Mouse (Mus musculus): ENCODE measurements around the gene Ssbp2. TPM values are rescaled to one million over a fixed set of nuclear protein-coding genes. Genes with fewer than 3 reads are reported as not detected.

Ssbp2 gene
- total RNA-seq (2021) = 100 to 1,000 TPM; 109 to 110 TPM
- long read RNA-seq, transcript Ssbp2-202 (16 exons, 1,633 nt) = minor isoform, 11 of 74 reads
- long read RNA-seq, transcript Ssbp2-201 (17 exons, 3,957 nt) = major isoform, 20 of 74 reads
- long read RNA-seq, partial matches to known transcripts = 6 of 74 reads
- long read RNA-seq, other reads (novel, unspliced or antisense) = 37 of 74 reads

DNA sequence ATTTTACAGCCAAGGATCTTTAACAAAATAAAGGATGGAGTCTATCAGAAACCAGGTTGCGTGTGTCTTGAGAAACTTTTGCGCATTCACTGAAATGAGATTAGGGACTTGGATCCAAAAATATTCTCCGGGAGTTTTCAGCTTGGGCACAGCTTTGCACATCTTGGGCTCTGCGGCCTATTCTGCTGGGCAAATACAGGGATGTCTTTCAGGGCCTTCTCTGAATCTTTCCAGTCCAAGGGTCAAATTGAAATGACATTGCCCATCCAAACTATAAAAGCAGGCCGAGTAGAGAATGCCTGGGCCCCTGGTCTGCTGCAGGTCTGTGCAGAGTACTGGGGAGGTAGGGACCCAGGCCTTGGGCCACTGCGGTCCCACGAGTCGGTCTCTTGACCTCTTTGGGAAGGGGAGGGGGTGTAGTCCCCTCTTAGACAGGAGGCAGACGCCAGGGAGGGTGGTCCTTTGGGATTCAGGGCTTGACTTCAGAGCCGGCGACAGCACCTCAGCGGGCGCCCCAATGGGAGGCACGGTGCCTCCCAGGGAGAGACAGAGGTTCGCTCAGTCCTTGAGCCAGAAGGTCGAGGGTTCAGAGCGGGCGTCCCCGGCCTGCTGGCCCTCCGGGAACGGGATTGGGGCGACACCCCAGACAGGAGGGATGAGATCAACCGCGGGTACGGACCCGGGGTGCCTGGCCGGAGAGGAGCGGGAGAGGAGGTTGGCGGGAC lies at the start of gene Ssbp2:
TSS of gene Ssbp2 (plus strand) at position 388 of the 725 bp plus-strand sequence.
- no peak for DNase-seq (ENCODE audit: low spot score in 2 of 2)

DNA sequence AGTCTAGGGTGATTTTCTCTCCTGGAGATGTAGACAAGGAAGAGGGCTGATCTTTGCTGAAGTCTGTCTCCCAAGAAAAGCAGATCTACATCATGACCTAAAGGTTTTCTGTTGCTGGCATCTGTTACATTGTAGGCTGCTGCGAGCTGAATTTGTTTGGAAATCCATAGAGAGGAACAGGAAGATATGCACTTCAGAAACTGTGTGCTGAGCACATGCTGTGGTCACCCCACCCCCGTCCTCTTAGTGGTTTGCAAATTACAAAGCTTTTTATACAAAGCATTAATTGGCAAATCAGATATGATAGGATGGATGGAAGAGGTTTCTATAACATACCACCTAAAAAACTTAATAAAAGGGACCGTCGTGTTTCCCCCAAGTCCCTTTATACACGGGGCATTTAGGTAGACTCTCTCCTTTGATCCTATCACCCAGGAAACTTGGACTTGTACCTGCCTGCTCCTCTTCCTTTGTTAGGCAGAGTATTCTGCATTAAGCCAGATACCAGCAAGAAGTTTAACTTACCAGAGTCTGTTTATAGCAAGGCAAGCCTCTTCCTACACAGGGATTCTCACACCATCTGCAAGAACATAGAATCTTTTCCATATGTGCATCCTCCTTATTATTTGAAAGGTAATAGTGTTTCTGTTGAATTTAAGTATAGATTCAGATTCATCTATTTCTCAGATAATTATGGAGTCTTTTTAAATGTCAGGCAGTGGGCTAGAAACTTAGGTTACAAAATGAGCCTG lies 46.2 kb upstream of the Ssbp2 start:
- no peak for DNase-seq (ENCODE audit: low spot score in 2 of 2)

DNA sequence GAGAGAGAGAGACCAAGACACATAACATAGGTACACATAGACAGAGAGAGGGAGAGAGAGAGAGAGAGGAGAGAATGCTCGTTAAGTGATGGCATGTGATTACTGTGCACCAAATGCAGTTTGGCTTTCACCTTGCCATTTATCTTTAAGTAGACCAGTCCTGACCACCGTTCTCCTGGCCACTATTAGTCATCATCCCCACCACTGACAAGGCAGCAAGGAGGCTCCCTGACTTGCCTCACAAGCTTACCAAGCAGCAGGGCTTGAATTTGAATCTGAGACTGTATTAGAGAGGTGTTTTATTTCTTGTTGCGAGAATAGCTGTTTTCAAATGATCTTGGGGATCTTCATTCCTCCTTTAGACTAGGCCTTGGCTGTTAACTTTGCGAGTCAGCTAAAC lies 44.2 kb upstream of the Ssbp2 start:
- no peak for DNase-seq (ENCODE audit: low spot score in 2 of 2)

DNA sequence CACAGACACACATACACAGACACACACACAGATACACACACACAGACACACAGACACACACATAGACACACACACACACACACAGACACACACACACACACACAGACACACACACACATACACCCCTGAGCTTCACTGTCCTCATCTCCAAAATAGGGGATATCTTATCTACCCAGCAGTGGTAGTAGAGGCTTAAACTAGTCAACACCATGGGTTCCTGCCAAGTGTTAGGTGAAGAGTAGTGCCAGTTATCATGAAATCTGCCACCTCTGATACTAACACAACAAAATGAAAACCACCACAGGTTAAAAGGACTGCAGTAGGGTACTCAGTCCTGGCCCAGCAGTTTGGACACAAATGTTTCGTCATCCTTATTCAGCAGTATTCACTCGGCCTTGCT lies 43.4 kb upstream of the Ssbp2 start:
- no peak for DNase-seq (ENCODE audit: low spot score in 2 of 2)

DNA sequence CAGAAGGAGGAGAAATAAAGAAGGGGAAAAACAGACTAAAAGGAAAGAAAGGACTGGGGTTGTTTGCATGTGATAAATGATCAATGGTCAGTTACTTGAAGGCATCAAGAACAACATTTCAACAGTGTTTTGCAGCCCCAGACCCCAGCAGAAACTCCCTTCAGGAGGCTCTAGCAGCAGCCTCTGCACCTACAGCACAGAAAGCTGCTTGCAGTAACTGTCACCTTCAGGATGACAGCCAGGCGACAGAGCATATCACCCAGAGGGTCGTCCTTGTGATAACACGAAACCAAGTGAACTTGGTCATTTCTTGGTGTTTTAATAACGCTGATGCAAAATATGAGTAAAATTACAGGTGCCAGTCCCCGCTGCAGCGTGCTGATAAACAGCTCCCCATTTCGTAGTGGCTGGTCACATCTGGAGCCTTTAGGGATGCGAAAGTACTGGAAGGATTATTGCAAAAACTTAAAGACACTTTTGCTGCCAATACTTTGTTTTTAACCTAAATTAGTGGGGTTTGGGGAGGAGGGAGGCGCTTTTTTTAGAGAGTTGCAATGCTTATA lies 38.6 kb upstream of the Ssbp2 start:
- DNase-seq (ENCODE audit: low spot score in 2 of 2) = no peak

DNA sequence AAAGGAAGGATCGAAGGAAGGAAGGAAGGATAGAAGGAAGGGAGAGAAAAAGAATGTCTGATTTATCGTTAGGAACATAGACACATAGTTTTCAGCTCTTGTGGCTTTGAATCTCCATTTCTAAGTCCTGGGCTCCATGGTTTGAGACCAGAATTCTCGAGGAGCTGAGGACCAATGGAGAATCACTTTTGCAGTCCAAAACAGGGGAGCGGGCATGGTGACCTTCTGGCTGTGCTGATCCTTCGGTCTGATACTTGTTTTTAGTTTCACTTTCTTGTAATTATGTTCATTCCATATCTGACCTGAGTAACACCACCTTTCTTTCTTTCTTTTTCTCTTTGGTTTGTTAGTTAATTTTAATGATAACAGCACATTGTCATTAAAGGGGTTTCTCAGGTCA lies 29.2 kb upstream of the Ssbp2 start:
- no peak for DNase-seq (ENCODE audit: low spot score in 2 of 2)

- DNase-seq (ENCODE audit: low spot score in 2 of 2) = peak in 1 of 2 experiments; percentile 7
Measured at GRCm38 (mm10) chr13:91431392-91432355, 28.4 kb upstream of the Ssbp2 start.

DNA sequence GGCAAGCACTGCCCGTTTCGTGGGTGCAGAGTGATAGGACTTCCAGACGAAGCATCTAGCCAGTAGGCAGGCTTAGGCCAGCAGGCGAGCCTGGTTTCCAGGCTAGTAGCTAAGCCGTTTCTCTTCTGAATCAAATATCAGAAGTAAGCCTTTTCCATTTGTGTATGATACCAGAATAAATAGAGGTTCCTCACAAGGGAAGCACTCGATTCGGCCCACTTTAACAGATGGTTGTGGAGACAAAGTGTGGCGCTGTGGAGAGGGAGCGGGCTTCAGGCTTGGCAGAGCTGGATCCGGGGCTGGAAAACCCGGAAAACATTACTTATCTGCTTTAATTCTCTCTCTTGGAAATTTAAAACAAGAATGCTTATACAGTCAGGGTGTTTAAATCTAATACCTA lies 27.1 kb upstream of the Ssbp2 start:
- DNase-seq (ENCODE audit: low spot score in 2 of 2) = no peak

GRCm38 (mm10) chr13:91437931-91438330 lies 22.2 kb upstream of the Ssbp2 start:
- DNase-seq (ENCODE audit: low spot score in 2 of 2) = no peak

DNA sequence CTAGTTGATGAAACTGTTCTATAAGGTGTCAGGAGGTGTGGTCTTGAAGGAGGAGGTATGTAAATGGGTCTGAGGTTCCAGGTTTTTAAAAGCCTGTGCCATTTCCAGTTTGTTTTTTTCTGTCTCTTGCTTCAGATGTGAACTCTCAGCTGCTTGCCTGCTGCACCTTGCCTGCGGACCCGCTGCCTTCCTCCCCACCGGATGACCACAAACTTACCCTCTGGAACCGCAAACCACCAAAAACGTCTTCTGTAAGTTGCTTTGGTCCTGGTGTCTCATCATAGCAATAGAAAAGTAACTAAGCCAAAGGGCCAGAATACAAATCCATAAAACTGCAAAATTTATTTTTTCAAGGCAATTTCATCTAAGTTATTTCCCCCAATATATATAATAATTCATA lies 18.6 kb upstream of the Ssbp2 start:
- DNase-seq (ENCODE audit: low spot score in 2 of 2) = no peak

DNA sequence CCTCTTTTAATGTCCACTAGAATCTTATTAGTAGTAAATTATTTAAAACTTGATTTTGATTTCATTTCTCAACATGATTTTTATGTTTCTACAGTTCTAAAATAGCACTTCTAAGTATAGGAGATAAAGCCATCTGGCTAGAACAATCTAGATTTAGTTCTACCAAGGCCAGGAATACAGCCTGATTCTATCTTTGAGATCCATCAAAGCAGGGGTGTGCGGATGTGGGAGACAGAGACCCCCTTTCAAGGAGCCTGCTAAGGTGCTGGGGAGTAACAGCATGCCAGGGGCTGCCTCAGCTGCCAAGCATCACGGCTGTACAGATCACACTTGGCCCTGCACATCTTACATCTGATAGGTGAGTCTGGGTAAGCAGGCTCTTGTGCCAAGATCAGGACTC lies 13.4 kb upstream of the Ssbp2 start:
- no peak for DNase-seq (ENCODE audit: low spot score in 2 of 2)

- DNase-seq (ENCODE audit: low spot score in 2 of 2) = no peak
Measured at GRCm38 (mm10) chr13:91448936-91449335, 11.1 kb upstream of the Ssbp2 start.

DNA sequence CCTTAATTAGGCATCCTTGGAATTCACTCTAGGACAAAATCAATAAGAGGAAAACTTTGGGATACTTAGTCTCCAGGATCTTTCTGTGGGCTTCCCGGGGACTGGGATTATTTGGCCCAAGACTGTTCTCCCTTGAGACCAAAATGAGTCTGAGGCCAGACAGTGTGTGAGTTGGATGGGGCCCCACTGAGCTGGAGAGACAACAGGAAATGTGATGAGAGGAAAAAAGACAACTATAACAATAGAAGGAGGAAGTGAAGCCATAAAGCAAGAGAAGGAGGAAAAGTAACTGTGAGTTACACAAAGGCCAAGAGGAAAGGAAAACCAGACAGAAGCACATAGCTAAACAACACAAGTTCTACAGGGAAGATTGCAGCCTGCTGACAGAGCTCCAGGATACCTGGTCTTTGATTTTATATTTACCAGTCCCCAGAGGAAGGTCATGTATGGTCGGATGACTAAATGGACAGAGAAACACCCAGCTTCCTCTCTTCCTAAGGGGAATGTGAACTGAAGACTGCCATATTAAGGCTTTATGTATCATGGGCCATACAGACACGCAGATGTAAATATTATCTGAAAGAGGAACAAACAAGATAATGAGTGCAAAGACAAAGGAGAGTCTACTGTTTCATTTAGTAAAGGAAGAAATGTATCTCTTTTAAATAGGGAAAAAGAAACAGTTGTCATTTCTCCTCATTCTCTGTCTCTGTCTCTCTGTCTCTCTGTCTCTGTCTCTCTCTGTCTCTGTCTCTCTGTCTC lies 8.5 kb upstream of the Ssbp2 start:
- no peak for DNase-seq (ENCODE audit: low spot score in 2 of 2)

GRCm38 (mm10) chr13:91452269-91452668 lies 7.8 kb upstream of the Ssbp2 start:
- no peak for DNase-seq (ENCODE audit: low spot score in 2 of 2)

DNA sequence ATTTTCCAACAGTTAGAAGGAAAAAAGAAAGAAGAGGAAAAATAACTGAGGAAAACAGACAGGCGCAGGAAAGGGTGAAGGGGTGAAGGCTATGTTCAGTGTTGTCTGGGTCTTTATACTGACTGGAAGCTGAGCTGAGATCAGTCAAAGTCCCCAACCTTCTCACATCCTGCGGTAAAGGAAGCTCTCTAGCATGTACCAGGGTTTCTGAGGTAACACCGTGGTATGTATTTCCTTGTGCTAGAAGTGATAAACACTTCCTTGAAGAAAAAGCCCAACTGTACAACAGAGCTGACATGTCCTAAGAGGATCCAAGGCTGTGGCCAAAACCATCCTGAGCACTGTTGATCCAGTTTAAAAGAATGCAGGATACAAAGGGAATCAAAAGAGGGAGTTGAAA lies 6.8 kb upstream of the Ssbp2 start:
- no peak for DNase-seq (ENCODE audit: low spot score in 2 of 2)

DNA sequence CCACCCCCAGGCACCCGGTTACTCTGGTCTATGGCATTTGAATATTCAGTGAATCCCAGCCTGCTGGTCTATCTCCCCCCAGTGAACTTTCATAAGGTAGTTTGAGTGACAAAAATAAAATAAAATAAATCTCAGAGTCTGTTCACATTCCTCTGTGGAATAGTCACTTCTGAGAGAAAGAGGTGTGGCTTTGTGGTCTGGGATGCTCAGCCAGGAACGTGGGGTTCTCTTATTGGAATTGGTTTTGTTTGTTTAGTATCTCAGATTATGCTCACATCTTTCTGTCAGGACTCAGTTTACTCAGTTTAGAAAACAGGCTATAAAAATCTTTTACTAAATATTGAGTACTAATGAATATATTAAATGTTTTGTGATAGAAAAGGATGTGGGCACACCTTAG lies 4.0 kb upstream of the Ssbp2 start:
- no peak for DNase-seq (ENCODE audit: low spot score in 2 of 2)

- DNase-seq (ENCODE audit: low spot score in 2 of 2) = no peak
Measured at GRCm38 (mm10) chr13:91456735-91457134, 3.3 kb upstream of the Ssbp2 start.

- no peak for DNase-seq (ENCODE audit: low spot score in 2 of 2)
Measured at GRCm38 (mm10) chr13:91457974-91458373, 2.1 kb upstream of the Ssbp2 start.

DNA sequence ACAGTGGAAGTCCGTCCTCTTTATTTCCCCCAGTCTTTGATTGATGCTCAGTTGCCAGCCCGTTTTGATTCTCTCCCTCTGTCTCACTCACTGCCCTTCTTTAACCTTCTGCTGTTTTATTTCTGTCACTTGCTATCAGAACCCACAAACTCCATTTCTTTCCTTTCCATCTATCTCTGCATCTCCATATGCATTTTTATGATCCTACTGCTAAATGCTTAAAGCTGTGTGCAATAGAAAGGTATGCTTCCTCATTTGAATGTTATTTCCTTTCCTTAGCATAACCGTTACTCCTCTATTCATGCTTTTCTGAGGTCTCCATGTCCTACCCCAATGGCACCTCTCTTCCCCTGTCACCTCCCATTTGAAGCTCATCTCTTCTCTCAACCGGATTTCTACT lies 594 bp upstream of the Ssbp2 start:
- no peak for DNase-seq (ENCODE audit: low spot score in 2 of 2)

DNA sequence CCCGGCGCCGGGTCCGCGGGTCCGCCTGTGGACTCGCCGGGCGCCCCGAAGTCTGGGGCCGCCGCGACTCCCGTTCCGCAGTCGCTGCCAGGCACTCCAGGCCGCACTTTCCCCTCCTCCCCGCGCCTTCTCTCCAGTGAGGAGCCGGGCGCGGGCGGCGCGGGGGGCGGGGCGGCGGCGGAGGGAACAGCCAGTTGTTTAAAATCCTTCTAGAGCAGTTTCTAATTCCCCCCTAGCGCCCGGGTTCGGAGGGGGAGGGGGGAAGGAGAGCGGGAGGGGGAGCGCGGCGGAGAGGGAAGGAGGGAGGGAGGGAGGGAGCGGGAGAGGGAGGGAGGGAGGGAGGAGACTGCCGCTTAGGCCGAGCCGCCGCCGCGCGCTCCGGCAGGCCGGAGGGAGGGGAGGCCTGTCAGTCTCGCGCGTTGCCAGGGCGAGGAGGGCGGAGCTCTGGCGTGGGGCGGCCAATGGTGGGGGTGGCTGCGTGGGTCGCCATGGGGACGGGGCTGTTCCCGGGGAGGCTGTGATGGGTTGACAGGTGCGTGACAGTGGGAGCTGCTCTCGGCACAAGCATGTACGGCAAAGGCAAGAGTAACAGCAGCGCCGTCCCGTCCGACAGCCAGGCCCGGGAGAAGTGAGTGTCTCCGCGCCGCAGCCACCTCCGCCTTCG lies 670 bp downstream of the Ssbp2 start:
- peak; percentile 100 for DNase-seq (ENCODE audit: low spot score in 2 of 2)
